Mouse (Mus musculus) macrophage (primary cell): Measurements from ENCODE around the gene N4bp3. TPM values are rescaled to one million over a fixed set of nuclear protein-coding genes. Genes with fewer than 3 reads are reported as not detected.
"Not testable (repeated sequence)": the region's sequence is repeated elsewhere in the genome, so short reads cannot be mapped to it uniquely, and the experiment has no call there.

Experiments used
- H3K27ac ChIP-seq: fragments of 350-480 bp; formaldehyde crosslinking; 2 replicates; pipeline ENCODE4 v1.9.0; 2021
- H3K36me3 ChIP-seq: fragments of 350-480 bp; formaldehyde crosslinking; 2 replicates; pipeline ENCODE4 v1.9.0; 2021; ENCODE audit errors: inconsistent target
- H3K4me3 ChIP-seq: fragments of 350-480 bp; formaldehyde crosslinking; 2 replicates; pipeline ENCODE4 v1.9.0; 2021; ENCODE audit errors: inconsistent target
- H3K79me2 ChIP-seq: fragments of 350-480 bp; formaldehyde crosslinking; 2 replicates; pipeline ENCODE4 v1.9.0; 2021; ENCODE audit errors: inconsistent target
- WGBS: methylation state at CpG from one replicate; pipeline ENCODE4 v1.1.7; 2026; ENCODE audit warnings: inconsistent platforms; ENCODE audit not compliant: missing documents; 5-methylcytosine and 5-hydroxymethylcytosine counted together
- polyA plus RNA-seq: library from polyadenylated mRNA; stranded (reverse); fragments of 250-400 nt; gene quantifications from 3 replicates; pipeline ENCODE4 v1.2.4, GENCODE M21; 2018; ENCODE audit warnings: inconsistent platforms
- total RNA-seq, 78 experiments: library from RNA; depleted of rRNA; stranded (reverse); fragments of 250-400 nt; gene quantifications; 1 replicate in 9 of 78; 2 replicates in 24 of 78; 3 replicates in 43 of 78; 4 replicates in 2 of 78; pipeline ENCODE4 v1.2.4; 2018; ENCODE audit warnings: inconsistent platforms in 56 of 78

Gene N4bp3
- 10 to 100 TPM in 5 of 26 experiments, 1 to 10 TPM in 21; 2.6 to 21.1 (median 6.6) TPM for total RNA-seq (2018; cell fraction: chromatin; rRNA removed)
- total RNA-seq (2018; cell fraction: cytosol; rRNA removed), result 10 to 100 TPM in 7 of 26 experiments, 1 to 10 TPM in 19; 2.5 to 18.8 (median 6.6) TPM
- total RNA-seq (2018; cell fraction: nucleus; rRNA removed), result 10 to 100 TPM in 7 of 26 experiments, 1 to 10 TPM in 19; 2.0 to 23.1 (median 7.9) TPM
- 3.9 to 13.9 TPM (median 6.3 TPM) in 3 replicates for polyA plus RNA-seq

DNA sequence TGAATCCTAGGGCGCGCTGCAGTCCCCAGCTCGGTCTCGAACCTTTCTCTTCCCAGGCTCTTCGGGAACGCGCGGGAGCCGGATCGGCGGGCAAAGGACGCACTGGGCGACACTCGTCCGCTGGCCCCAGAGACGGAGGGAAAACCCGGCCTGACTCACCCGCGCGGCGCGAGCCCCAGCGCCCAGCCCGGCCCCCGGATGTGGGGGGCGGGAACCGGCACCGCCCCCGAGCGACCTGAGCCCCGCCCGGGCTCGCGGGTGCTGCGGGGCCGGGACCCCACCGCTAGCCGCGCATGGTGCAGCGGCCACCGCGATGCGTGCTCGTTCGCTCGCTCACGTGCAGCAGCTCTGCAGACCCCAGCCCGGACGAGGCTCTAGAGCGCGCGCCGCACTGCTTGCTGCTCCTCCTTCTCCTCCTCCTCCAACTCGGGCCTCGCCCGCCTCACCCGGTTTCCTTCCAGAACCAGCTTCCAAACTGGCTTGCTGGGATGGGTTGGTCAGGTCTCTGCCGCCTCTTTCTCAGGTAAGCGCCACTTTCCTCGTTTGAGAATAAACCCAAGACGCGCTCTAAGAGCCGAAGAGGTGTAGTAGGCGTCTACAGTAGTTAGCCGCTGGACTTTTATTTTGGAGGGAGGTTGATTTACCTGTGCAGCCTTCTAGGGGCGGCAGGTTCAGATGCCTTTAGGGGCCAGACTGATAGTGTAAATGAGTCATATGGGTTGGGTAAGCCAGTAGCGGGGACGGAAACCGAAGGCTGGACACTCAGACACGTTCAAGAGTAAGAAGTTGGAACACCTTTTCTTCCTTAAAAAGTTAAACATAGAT is at the start of gene N4bp3, which contains the start of gene D930048N14Rik:
N4bp3 (minus strand) TSS at position 152 of the 825 bp plus-strand sequence.
D930048N14Rik (plus strand) TSS at position 264 of the 825 bp plus-strand sequence.
- Histone ChIP-seq H3K27ac (no peak within 1 kb of the TSS), H3K36me3 (no peaks in the 10 kb centered on the region), H3K4me3 (peak within 1 kb of the TSS; percentile 46), H3K79me2 (peaks cover 29% of the 10 kb centered on the region; the same call in 1 of the 2 replicates)
- 2% methylated on average over 67 of the region's 70 CpGs for WGBS

DNA sequence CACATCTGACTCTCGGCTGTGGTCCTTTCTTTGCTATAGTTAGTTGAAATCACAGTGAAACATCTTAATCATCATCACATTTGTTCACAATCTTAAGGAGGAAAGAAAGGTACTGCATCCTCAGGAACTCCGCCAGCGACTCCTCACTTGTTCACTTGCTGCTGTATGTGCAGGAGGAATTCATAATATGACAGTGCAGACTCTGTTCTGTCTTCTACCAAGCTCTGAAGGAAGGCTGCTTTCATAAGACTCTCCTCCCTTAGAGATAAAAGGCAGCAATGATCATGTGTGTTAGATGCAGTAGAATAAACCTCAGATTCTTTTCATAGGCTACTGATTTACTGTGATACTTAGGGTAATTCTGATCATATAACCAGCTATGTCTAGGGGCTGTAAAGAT is 44.3 kb upstream of the N4bp3 start:
- Histone ChIP-seq H3K79me2 (no peaks in the 10 kb centered on the region), H3K4me3 (no peak overlapping the region), H3K36me3 (peaks cover 34% of the 10 kb centered on the region), H3K27ac (no peak overlapping the region)
- WGBS, result 96% methylated on average over 3 of the region's 3 CpGs

DNA sequence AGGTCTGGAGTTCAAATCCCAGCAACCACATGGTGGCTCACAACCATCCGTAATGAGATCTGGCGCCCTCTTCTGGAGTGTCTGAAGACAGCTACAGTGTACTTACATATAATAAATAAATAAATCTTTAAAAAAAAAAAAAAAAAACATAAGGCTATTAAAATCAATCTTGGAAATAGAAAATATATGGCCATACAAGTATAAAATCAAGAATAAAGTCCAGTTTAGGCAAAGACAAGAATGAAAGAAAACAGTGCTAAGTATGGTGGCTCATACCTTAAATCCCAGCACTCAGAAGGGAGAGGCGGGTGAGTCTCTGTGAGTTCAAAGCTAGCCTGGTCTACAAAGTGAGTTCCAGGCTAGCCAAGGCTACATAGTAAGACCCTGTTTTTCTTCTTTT is 40.0 kb upstream of the N4bp3 start:
- not testable (repeated sequence) for H3K27ac ChIP-seq, H3K36me3 ChIP-seq, H3K4me3 ChIP-seq
- H3K79me2 ChIP-seq, result peaks cover 20% of the 10 kb centered on the region
- 92% methylated on average over 1 of the region's 3 CpGs for WGBS

DNA sequence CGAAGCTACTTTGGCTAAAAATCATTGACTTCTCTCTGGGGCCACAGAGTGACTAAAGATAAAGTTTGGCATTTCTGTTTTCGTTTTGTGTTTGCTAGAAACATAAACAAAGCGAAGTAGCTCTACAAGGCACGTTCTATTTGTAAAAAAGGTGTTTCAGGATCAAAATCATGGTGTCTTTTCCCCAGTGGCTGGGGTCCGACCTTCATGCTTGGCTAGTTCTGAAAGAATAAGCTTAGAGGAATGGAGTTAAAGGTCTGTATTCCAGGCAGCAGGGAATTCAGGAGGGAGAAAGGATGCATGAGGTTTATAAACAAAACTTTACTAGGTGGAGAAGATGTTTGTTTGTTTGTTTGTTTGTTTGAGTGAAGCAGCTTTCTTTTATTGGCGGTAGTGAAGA is 38.7 kb upstream of the N4bp3 start:
- no peaks in the 10 kb centered on the region for H3K36me3 ChIP-seq
- 30% methylated on average over 6 of the region's 6 CpGs for WGBS
- H3K4me3 ChIP-seq, result peak overlapping the region; percentile 97
- H3K27ac ChIP-seq, result peak overlapping the region; percentile 97
- peaks cover 20% of the 10 kb centered on the region for H3K79me2 ChIP-seq

DNA sequence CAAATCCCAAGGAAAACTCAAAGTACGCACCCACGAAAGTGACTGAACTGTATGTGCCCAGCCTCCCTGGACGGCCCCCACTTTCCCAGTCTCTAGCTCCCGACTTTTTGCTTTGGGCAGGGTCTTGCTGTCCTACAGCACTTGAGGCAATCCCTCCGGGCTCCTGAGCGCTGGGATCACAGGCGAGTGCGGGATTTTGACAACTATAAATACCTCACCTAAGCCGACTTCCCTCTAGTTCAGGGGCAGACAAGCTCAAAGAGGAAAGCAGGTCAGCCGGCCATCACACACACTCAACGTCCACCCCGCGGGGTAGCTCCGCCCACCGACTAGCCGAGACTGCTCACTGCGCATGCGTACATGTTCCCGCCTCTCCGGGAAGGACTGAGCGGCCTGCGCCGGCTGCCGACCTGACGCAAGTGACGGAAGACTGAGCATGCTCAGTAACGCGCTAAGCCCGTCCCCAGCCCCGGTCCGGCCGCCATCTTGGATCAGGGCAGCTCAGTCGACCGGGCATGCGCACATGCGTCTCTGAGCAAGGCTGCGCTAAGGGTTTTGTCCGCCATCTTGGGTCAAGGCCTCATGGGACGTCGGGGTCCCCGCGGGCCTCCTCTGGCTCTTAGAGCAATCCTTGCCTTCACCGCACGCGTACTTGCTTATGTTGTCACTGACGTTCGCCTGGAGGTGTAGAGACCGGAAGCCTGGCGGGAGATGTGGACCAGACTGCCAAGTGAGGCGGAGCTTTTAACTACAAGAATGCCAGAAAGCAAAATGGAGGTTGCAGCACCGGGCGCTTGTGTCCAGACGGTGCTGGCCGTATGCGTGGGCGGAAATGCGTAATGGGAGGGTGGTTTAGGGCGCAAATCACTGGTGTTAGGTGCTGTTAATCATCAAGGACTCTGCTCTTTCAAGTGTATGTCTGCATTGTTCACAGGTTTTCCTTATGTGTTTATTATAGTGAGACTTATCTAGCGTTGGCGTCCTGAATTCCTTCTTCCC is 38.0 kb upstream of the N4bp3 start, which contains the start of gene 0610009B22Rik:
0610009B22Rik (minus strand) TSS at position 545 of the 999 bp plus-strand sequence.
- peaks cover 20% of the 10 kb centered on the region for H3K79me2 ChIP-seq
- under 1% methylated on average over 59 of the region's 60 CpGs for WGBS
- no peaks in the 10 kb centered on the region for H3K36me3 ChIP-seq
- peak within 1 kb of the TSS; percentile 97 for H3K27ac ChIP-seq
- peak within 1 kb of the TSS; percentile 97 for H3K4me3 ChIP-seq

DNA sequence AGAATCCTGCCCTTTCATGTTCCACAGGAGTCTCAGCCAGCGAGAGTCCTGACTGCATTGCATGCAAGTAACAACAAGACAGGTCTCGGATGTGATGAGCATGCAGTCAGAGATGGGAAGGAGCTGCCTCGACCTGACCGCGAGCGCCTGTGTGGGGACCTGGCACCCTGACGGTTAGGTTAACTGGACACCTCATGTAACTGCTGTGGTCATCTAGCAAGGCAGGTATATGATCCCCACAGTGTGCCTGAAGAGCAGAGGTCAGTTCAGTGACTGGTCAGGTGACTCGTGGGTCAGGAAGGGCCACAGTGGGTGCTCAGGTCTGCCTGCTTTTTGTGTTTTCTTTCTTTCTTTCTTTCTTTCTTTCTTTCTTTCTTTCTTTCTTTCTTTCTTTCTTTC is 31.3 kb upstream of the N4bp3 start:
- H3K79me2 ChIP-seq, result peaks cover 7% of the 10 kb centered on the region; the same call in 1 of the 2 replicates
- H3K27ac ChIP-seq, result no peak overlapping the region
- no peaks in the 10 kb centered on the region for H3K36me3 ChIP-seq
- no peak overlapping the region for H3K4me3 ChIP-seq
- 51% methylated on average over 8 of the region's 8 CpGs for WGBS

DNA sequence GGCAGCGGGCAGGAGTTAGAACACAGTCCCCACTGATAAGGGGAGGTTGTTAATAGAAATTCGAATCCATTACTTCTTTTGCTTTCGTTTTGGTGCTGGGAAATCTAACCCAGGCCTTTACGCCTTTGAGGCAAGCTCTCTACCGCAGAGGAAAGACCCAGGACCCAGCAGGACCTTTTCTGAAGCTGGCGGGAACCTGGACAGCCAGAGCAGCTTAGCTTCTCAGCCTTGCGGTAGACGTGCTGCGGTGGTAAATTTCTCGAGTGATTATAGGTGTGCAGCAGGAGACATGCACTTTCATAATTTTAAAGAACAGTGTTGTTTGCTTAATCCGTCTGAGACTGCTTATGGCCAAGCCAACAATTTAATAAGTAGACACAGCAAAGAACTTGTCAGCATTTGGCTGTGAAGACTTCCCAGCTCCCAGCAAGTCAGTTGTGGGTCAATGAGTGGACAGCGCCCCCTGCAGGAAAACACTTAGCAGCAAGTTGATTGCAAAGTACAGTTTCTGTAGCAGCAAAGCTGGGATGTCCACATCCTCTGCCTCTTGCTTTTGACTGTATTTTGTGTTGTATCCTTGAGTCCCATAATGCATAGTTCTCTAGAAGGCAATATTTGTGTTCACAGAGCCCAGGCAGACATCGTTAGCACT is 30.8 kb upstream of the N4bp3 start:
- Histone ChIP-seq H3K4me3 (no peak overlapping the region), H3K36me3 (no peaks in the 10 kb centered on the region), H3K79me2 (peaks cover 1% of the 10 kb centered on the region; the same call in 1 of the 2 replicates), H3K27ac (no peak overlapping the region)
- WGBS, result 26% methylated on average over 13 of the region's 13 CpGs

DNA sequence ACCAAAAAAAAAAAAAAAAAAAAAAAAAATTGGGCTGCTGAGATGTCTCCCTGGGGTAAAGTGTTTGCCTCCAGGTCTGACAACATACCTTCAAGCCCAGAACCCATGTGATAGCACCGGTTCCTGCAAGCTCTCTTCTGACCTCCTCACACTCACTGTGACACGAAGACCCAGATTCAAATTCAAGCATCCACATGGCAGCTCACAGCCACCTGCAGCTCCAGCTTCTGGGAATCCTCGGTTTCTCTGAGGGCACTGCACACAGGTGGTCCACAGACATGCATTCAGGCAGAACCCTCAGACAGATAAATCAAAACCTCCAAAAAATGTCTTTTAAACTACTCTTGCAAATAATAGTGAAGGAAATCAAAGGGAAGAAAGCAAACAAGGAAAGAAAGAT is 28.8 kb upstream of the N4bp3 start:
- H3K36me3 ChIP-seq, result no peaks in the 10 kb centered on the region
- no peaks in the 10 kb centered on the region for H3K79me2 ChIP-seq
- no peak overlapping the region for H3K4me3 ChIP-seq
- H3K27ac ChIP-seq, result no peak overlapping the region
- 97% methylated on average over 3 of the region's 3 CpGs for whole genome bisulfite sequencing

DNA sequence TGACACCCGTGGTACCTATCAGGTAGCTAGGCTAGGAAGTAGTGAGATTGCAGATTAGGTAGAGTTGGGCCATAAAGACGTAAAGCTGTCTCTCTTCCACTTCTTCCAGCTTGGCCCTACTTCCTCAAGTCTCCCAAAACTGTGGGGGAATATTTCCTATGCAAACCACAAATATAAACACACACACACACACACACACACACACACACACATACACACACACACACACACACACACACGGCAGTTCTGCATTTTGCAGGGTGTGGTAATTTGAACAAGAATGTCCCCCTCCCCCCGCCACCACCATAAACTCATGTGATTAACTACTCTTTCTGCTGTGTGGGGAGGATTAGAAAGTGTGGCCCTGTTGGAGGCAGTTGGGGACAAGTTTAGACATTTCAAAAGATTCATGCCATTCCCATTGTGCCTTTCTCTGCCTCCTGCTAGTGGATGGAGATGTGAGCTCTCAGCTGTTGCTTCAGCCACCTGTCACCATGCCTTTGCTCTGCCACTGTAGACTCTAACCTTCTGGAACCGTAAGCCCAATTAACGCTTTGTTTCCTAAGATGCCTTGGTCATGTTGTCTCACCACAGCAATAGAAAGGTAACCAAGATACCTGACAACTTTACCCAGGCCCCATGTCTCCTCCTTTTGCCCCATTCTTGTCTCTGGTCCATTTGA is 27.2 kb upstream of the N4bp3 start:
- Histone ChIP-seq H3K27ac (peak overlapping the region; percentile 40), H3K36me3 (no peaks in the 10 kb centered on the region), H3K4me3 (no peak overlapping the region), H3K79me2 (no peaks in the 10 kb centered on the region)
- WGBS, result 37% methylated on average over 4 of the region's 6 CpGs

DNA sequence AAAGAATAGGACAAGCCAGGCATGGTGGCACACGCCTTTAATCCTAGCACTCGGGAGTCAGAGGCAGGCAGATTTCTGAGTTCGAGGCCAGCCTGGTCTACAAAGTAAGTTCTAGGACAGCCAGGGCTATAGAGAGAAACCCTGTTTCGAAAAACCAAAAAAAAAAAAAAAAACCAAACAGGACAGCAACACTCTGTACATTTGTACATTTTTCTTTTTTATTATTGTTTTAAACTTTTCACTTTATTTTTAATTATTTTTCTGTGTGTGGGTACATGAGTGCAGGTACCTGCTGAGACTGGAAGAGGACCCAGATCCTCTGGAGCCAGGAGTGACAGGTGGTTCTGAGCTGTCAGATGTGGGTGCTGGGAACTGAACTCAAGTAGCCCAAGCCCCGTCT is 24.7 kb upstream of the N4bp3 start:
- H3K36me3 ChIP-seq, result no peaks in the 10 kb centered on the region
- 95% methylated on average over 5 of the region's 5 CpGs for WGBS

DNA sequence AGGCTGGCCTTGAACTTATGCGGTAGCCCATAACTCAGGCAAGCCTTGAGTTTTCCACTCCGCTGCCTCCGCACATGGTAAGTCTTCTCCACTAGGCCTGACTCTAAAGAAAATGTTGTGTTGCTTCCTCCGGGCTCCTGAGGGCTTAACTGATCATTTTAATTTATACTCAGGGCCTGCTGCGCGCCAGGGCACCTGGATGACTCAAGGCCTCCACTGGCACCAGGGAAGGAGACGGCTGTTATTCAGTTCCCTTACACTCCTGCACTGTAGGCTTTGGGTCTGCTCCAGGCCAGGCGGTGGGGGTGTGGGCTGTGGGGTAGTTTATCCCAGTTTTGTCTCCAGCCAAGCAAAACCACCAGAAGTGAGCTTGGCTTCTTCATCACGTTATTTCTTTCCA is 22.6 kb upstream of the N4bp3 start:
- Histone ChIP-seq H3K4me3 (no peak overlapping the region), H3K36me3 (no peaks in the 10 kb centered on the region), H3K27ac (no peak overlapping the region), H3K79me2 (no peaks in the 10 kb centered on the region)
- WGBS, result 93% methylated on average over 7 of the region's 9 CpGs

More for the DNA sequence above, 24.7 kb upstream of the N4bp3 start:
- H3K4me3 ChIP-seq, result no peak overlapping the region
- no peak overlapping the region for H3K27ac ChIP-seq
- no peaks in the 10 kb centered on the region for H3K79me2 ChIP-seq

DNA sequence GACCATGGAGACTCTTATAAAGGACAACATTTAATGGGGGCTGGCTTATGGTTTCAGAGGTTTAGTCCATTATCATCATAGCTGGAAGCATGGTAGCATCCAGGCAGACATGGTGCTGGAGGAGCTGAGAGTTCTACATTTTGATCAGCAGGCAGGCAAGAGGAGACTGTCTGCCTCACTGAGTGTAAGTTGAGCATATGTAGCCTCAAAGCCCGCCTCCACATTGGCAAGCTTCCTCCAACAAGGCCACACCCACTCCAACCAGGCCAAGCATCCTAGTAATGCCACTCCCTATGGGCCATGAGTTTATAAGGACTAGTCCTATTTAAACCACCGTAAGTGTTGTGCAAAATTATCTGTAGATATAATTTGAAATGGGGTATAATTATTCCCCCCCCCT is 20.7 kb upstream of the N4bp3 start:
- Histone ChIP-seq H3K36me3 (no peaks in the 10 kb centered on the region), H3K79me2 (no peaks in the 10 kb centered on the region), H3K27ac (no peak overlapping the region), H3K4me3 (no peak overlapping the region)
- 81% methylated on average over 2 of the region's 2 CpGs for WGBS

DNA sequence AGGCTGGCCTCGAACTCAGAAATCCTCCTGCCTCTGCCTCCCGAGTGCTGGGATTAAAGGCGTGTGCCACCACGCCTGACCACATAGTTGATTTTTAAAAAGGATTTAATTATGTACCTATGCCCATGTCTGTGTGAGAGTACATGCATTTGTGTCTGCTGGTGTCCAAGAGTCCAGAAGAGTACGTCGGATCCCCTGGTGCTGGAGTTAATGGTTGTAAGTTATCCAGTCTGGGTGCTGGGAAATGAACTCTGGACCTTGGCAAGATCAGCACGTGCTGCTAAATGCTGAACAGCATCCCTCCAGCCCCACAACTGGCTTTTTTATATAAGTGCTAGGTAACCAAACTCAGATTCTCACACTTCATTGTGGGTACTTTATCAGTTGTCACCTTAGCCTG is 20.2 kb upstream of the N4bp3 start:
- Histone ChIP-seq H3K4me3 (no peak overlapping the region), H3K79me2 (no peaks in the 10 kb centered on the region), H3K27ac (no peak overlapping the region), H3K36me3 (no peaks in the 10 kb centered on the region)
- WGBS, result 86% methylated on average over 3 of the region's 7 CpGs
